Mouse (Mus musculus) lung, embryonic 16.5 days (tissue): Measurements from ENCODE around the gene Setd1b. TPM values are rescaled to one million over a fixed set of nuclear protein-coding genes. Genes with fewer than 3 reads are reported as not detected.
A peak's percentile ranks its signal among the peaks of the same experiment; 100 is the strongest.

Source experiments
- ATAC-seq: fragments of 200-750 bp; cut with Nextera tagmentation; 2 replicates; pipeline ENCODE4 v1.8.0; 2017; ENCODE audit warnings: low read depth, mild to moderate bottlenecking, moderate library complexity
- H3K27ac ChIP-seq: fragments of 300-500 bp; sonication (generic); 2 replicates; pipeline ENCODE4 v1.5.1; 2014; ENCODE audit warnings: mild to moderate bottlenecking, control low read depth, low read length
- H3K27me3 ChIP-seq: fragments of 300-500 bp; sonication (generic); 2 replicates; pipeline ENCODE4 v1.6.1; 2014; ENCODE audit warnings: low read depth, low read length, mixed read lengths; ENCODE audit not compliant: control insufficient read depth, insufficient read depth
- H3K36me3 ChIP-seq: fragments of 300-500 bp; sonication (generic); 2 replicates; pipeline ENCODE4 v1.6.1; 2014; ENCODE audit warnings: low read length; ENCODE audit not compliant: control insufficient read depth, insufficient read depth
- H3K4me1 ChIP-seq: fragments of 300-500 bp; sonication (generic); replicated peaks from 2 replicates; pipeline ENCODE4 v1.6.1; 2014; ENCODE audit warnings: low read length, mixed read lengths; ENCODE audit not compliant: control insufficient read depth, insufficient read depth
- H3K4me2 ChIP-seq: fragments of 300-500 bp; sonication (generic); 2 replicates; pipeline ENCODE4 v1.6.1; 2014; ENCODE audit warnings: low read depth, low read length, control low read depth
- H3K4me3 ChIP-seq: fragments of 300-500 bp; sonication (generic); 2 replicates; pipeline ENCODE4 v1.5.1; 2014; ENCODE audit warnings: mild to moderate bottlenecking, low read length, control low read depth
- H3K9ac ChIP-seq: fragments of 300-500 bp; sonication (generic); 2 replicates; pipeline ENCODE4 v1.6.1; 2014; ENCODE audit warnings: low read length, control low read depth
- H3K9me3 ChIP-seq: fragments of 300-500 bp; sonication (generic); 2 replicates; pipeline ENCODE4 v1.6.1; 2016; ENCODE audit warnings: low read length; ENCODE audit not compliant: control insufficient read depth
- WGBS: fragments of 180-500 bp; shearing (Covaris S2); extraction: QIAGEN DNeasy Blood & Tissue Kit; methylation state at CpG from one replicate; pipeline ENCODE4 v1.1.7; 2014; 5-methylcytosine and 5-hydroxymethylcytosine counted together
- polyA plus RNA-seq: library from polyadenylated mRNA; unstranded; fragments of >200 nt; fragmentation: Nextera tagmentation; extraction: Ambion mirVana; gene quantifications from 2 replicates; pipeline ENCODE4 v1.2.1, GENCODE M21; 2015

Gene Setd1b
- polyA plus RNA-seq, 1 experiment from 2014 or later, result 9.1 TPM

DNA sequence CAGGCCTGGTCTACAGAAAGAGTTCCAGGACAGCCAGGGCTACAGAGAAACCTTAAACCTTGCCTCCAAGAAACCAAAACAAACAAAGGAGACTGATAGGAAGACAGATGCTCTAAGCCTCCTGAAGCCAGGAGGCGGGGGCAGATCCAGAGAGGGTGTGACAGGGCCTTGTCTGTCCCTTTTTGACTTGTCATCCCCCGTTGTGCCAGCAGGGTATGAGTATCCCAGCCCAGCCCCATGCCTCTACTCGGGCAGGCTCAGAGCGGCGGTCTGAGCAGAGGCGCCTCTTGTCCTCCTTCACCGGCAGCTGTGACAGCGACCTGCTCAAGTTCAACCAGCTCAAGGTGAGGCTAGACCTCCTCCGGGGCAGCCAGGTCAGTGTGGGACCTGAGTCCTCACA is 20.9 kb downstream of the Setd1b start:
- Histone ChIP-seq H3K27me3 (no peaks in the 10 kb centered on the region), H3K27ac (no peak overlapping the region), H3K4me1 (no peaks in the 10 kb centered on the region), H3K4me3 (no peak overlapping the region), H3K4me2 (no peak overlapping the region), H3K9ac (no peak overlapping the region), H3K9me3 (no peaks in the 10 kb centered on the region), H3K36me3 (peaks cover 66% of the 10 kb centered on the region)
- no peak for ATAC-seq
- WGBS, result 62% methylated on average over 9 of the region's 9 CpGs

DNA sequence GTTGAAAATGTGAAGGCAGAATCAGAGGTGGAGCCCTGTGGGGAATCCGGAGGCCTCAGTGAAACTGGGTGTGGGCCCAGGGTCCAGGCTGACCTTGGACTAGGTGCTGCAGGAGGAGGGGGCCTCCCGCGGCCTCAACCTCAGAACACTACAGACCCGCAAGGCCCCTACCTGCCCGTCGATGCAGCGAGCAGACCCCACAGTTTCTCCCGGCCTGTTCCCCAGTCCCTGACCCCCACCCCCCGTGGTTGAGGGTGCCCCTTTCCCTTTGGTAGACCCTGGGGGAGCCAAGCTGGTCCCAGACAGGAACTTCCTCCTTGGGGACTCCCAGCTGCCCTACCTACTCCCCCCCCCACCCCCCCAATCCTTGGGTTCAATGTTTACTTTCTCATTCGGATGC is 24.4 kb downstream of the Setd1b start:
- Histone ChIP-seq H3K27ac (no peak overlapping the region), H3K4me1 (0 out of 2 replicates have a peak, but pooled peaks cover 3% of the 10 kb centered on the region), H3K9ac (no peak overlapping the region), H3K36me3 (peaks cover 34% of the 10 kb centered on the region), H3K27me3 (no peaks in the 10 kb centered on the region), H3K4me3 (no peak overlapping the region), H3K4me2 (no peak overlapping the region), H3K9me3 (no peaks in the 10 kb centered on the region)
- ATAC-seq, result no peak
- WGBS, result 79% methylated on average over 10 of the region's 10 CpGs

DNA sequence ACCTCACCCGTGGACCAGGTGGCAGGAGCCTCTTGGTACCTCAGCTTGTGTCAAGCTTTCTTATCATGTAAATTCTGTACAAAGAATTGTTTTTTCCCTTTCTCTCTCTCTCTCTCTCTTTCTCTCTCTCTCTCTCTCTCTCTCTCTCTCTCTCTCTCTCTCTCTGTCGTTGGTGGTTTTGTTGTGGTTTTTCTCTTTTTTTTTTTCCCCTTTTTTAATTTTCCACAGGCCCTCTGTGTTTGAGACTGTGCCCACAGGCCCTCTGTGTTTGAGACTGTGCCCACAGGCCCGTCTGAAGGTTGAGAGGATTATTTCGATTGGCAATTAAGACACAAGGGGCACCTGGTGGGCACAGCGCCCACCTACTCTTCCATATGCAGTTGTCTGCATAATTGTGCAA is 25.6 kb downstream of the Setd1b start:
- WGBS, result 71% methylated on average over 5 of the region's 5 CpGs
- H3K27ac ChIP-seq, result no peak overlapping the region
- H3K36me3 ChIP-seq, result peaks cover 33% of the 10 kb centered on the region
- H3K27me3 ChIP-seq, result no peaks in the 10 kb centered on the region
- no peak overlapping the region for H3K4me3 ChIP-seq
- H3K4me2 ChIP-seq, result no peak overlapping the region
- no peaks in the 10 kb centered on the region for H3K9me3 ChIP-seq
- peaks cover 9% of the 10 kb centered on the region; the same call in 1 of the 2 replicates for H3K4me1 ChIP-seq
- ATAC-seq, result no peak
- H3K9ac ChIP-seq, result no peak overlapping the region

DNA sequence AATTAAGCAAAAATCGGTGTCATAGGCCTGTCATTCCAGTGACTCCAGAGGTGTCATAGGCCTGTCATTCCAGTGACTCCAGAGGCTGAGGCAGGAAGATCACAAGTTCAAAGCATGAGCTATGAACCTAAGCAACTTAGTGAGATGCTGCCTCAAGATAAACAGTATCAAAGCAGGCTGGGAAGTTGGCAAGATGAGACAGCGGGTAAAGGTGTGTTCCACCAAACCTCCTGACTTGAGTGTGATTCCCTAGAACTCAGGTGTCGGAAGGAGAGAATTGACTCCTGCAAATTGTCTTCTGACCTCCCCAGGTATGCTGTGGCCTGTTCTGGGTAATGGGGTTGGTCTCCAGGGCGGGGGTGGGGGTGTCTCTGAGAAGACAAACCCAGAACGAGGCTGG is 27.3 kb downstream of the Setd1b start, which contains the start of gene Psmd9:
Gene Psmd9, plus strand, starts transcription at position 130 of the 400 bp plus-strand sequence.
- no peak within 1 kb of the TSS for H3K9ac ChIP-seq
- no peaks in the 10 kb centered on the region for H3K9me3 ChIP-seq
- no peak within 1 kb of the TSS for H3K4me2 ChIP-seq
- 78% methylated on average over 5 of the region's 5 CpGs for WGBS
- peaks cover 9% of the 10 kb centered on the region; the same call in 1 of the 2 replicates for H3K4me1 ChIP-seq
- no peak within 1 kb of the TSS for H3K27ac ChIP-seq
- no peak within 1 kb of the TSS for H3K4me3 ChIP-seq
- H3K27me3 ChIP-seq, result no peaks in the 10 kb centered on the region
- H3K36me3 ChIP-seq, result peaks cover 19% of the 10 kb centered on the region
- no peak for ATAC-seq

DNA sequence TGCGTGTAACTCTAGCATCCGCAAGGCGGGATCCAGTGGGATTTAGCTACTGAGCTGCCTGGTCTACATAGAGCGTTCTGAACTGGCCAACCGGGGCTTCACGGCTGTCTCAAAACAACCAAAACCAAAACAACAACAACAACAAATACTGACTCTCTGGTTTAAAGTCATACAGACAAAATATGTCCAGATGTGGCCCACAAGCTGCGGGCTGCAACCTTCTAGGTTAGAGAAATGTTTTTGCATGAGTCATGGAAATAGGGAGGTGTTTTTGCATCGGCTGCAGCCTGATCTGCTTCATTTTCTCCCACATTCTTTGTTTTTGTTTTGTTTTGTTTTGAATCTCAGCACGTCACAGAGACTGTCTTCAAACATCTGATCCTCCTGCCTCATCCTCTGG is 28.4 kb downstream of the Setd1b start:
- H3K27ac ChIP-seq, result no peak overlapping the region
- ATAC-seq, result no peak
- WGBS, result 77% methylated on average over 9 of the region's 9 CpGs

DNA sequence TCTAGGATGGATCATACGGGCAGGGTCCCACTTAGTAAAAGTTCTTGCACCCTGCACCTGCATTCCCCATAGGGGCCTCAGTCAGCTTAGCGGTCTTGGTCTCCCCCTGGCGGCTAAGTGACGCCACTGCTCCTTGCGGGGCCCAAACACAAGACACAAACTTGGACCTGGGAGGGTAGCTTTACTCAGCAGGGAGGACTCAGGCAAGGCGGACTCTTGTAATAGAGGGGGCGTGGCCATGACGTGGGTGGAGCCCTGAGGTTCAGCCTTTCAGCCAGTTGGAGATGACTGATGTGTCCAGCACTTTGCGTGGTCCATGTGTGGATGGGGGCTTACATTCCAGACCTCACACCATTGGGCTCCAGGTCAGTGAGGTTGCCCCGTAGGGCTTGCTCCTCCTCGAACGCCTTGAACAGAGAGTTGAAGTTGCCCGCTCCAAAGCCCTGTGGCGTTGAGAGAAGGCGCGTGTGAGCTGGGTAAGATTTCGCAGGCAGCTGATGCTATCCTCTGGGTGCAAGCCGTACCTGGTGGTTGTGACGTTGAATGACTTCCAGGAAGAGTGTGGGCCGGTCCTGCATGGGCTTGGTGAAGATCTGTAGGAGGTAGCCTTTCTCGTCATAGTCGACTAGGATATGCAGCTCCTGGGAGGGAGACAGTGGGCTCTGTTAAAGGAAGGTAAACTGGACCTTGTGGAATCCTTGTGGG is 29.8 kb downstream of the Setd1b start:
- peak; percentile 91 for ATAC-seq
- H3K27me3 ChIP-seq, result no peaks in the 10 kb centered on the region
- no peak overlapping the region for H3K27ac ChIP-seq
- H3K4me1 ChIP-seq, result peaks cover 9% of the 10 kb centered on the region; the same call in 1 of the 2 replicates
- peak overlapping the region; percentile 57 for H3K4me2 ChIP-seq
- 8% methylated on average over 22 of the region's 22 CpGs for WGBS
- H3K4me3 ChIP-seq, result peak overlapping the region; percentile 33
- no peaks in the 10 kb centered on the region for H3K9me3 ChIP-seq
- H3K36me3 ChIP-seq, result 0 out of 2 replicates have a peak, but pooled peaks cover 2% of the 10 kb centered on the region
- H3K9ac ChIP-seq, result peak overlapping the region; percentile 48

More for the DNA sequence above, 28.4 kb downstream of the Setd1b start:
- Histone ChIP-seq H3K36me3 (peaks cover 14% of the 10 kb centered on the region), H3K4me3 (no peak overlapping the region), H3K4me1 (peaks cover 9% of the 10 kb centered on the region; the same call in 1 of the 2 replicates), H3K9ac (no peak overlapping the region), H3K4me2 (no peak overlapping the region), H3K9me3 (no peaks in the 10 kb centered on the region), H3K27me3 (no peaks in the 10 kb centered on the region)

DNA sequence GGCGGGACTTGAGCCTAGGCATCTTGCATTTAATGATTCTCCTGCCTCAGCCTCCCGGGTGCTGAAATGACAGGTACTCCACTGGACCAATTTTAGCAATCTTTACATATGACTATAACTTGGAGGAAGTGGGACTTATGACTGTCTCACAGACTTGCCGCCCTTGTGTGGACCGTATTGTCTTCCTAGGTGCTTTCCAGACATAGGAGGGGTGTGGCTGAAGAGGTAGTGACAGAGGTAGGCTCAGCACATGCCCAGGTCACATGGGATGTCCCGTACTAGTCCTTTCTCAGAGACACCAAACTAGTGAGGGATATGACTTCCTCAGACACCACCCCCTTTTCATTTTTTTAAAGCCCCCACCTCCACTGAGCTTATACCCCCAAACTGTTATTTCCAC is 36.8 kb downstream of the Setd1b start:
- Histone ChIP-seq H3K4me3 (no peak overlapping the region), H3K9ac (no peak overlapping the region), H3K36me3 (no peaks in the 10 kb centered on the region), H3K4me1 (no peaks in the 10 kb centered on the region), H3K4me2 (no peak overlapping the region), H3K27me3 (no peaks in the 10 kb centered on the region), H3K27ac (no peak overlapping the region), H3K9me3 (no peaks in the 10 kb centered on the region)
- ATAC-seq, result no peak
- 85% methylated on average over 5 of the region's 5 CpGs for WGBS

DNA sequence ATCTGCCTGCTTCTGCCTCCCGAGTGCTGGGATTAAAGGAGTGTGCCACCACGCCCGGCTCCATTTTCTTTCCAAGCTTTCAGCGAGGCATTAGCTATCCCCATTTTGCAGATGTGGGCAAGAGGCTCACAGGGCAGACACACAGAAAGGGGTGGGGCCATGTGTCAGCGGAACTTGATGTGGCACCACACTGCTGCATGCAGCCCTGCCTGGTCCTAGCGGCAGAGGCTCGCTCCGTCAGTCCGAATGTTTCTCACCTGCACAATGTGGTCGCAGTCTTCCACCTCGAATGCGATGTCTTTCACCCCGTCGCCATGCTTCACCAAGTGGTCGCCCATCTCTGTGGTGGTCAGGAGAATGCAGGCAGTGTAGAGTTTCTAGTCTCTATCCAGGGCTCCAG is 38.4 kb downstream of the Setd1b start:
- H3K4me1 ChIP-seq, result no peaks in the 10 kb centered on the region
- no peaks in the 10 kb centered on the region for H3K36me3 ChIP-seq
- H3K27ac ChIP-seq, result no peak overlapping the region
- no peak overlapping the region for H3K9ac ChIP-seq
- no peak for ATAC-seq
- no peak overlapping the region for H3K4me3 ChIP-seq
- H3K27me3 ChIP-seq, result no peaks in the 10 kb centered on the region
- no peak overlapping the region for H3K4me2 ChIP-seq
- 89% methylated on average over 15 of the region's 15 CpGs for WGBS
- no peaks in the 10 kb centered on the region for H3K9me3 ChIP-seq

DNA sequence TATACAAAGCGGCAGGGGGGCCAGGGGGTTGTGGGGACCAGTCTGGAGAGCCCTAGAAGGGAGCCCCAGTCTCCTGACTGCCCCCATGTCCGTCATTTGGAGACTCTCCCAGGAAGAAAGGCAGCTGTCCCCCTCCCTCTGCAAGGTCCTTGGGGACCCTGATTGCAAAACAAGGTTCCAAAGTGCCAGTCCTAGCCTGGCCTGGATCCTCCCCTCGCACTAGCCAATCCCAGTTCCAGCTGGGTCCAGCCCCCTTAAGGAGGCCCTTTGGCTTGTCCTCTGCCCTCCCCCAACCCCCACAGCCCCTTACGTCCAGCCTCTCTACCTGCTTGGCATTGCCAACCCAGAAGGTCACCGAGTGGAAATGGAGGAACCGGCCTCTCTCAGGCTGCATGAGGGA is 39.5 kb downstream of the Setd1b start:
- Histone ChIP-seq H3K4me1 (no peaks in the 10 kb centered on the region), H3K4me2 (no peak overlapping the region), H3K9ac (no peak overlapping the region), H3K36me3 (no peaks in the 10 kb centered on the region), H3K4me3 (no peak overlapping the region), H3K9me3 (no peaks in the 10 kb centered on the region), H3K27ac (no peak overlapping the region), H3K27me3 (no peaks in the 10 kb centered on the region)
- no peak for ATAC-seq
- WGBS, result 81% methylated on average over 6 of the region's 6 CpGs
